Mouse (Mus musculus) CH12.LX (cell line): Measurements from ENCODE around the gene Jsrp1. TPM values are rescaled to one million over a fixed set of nuclear protein-coding genes. Genes with fewer than 3 reads are reported as not detected.

Experiments
- DNase-seq: peaks from one replicate; pipeline ENCODE4 v3.0.0-alpha.2; 2013; ENCODE audit errors: extremely low read depth
- H3K27ac ChIP-seq: 2 replicates; pipeline ENCODE4 v1.5.1; 2012; ENCODE audit warnings: low read depth, mild to moderate bottlenecking, control low read depth, moderate library complexity; ENCODE audit not compliant: insufficient read depth
- H3K27me3 ChIP-seq: replicated peaks from 2 replicates; pipeline ENCODE3; 2012; ENCODE audit warnings: inconsistent platforms
- H3K36me3 ChIP-seq, 2 experiments: replicated peaks in 1 of 2; 2 replicates each; pipeline versions ENCODE3 to v1.6.1; 2012; ENCODE audit warnings: inconsistent platforms in 1 of 2, low read length in 1 of 2, mild to moderate bottlenecking in 1 of 2, mixed read lengths in 1 of 2, moderate library complexity in 1 of 2; ENCODE audit not compliant: control insufficient read depth in 1 of 2, insufficient read depth in 1 of 2
- H3K4me1 ChIP-seq, 2 experiments: 2 replicates each; pipeline ENCODE4 v1.6.1; 2012; ENCODE audit warnings: inconsistent platforms in 1 of 2, moderate library complexity in 1 of 2; ENCODE audit not compliant: insufficient read depth in 2 of 2, control insufficient read depth in 1 of 2
- H3K4me2 ChIP-seq: 2 replicates; pipeline ENCODE4 v1.6.1; 2012; ENCODE audit warnings: low read depth, mild to moderate bottlenecking, control low read depth; ENCODE audit not compliant: poor library complexity, insufficient read depth, severe bottlenecking
- H3K4me3 ChIP-seq, 3 experiments: fragments of 150-350 bp in 1 of 3; sonication (generic) in 1 of 3; replicated peaks in 1 of 3; 2 replicates each; pipeline versions ENCODE3 to v1.5.1; 2011 to 2012; ENCODE audit warnings: low read depth in 2 of 3, low read length in 2 of 3, mild to moderate bottlenecking in 2 of 3, moderate library complexity in 2 of 3, control low read depth in 1 of 3, improper control_type of control experiment in 1 of 3, inconsistent platforms in 1 of 3, mixed read lengths in 1 of 3; ENCODE audit not compliant: poor library complexity in 1 of 3
- H3K79me2 ChIP-seq: replicated peaks from 2 replicates; pipeline ENCODE4 v1.6.1; 2012; ENCODE audit warnings: mild to moderate bottlenecking, moderate library complexity; ENCODE audit not compliant: control insufficient read depth, poor library complexity, insufficient read depth, severe bottlenecking; ENCODE audit errors: extremely low read depth
- H3K9ac ChIP-seq: 2 replicates; pipeline ENCODE4 v1.6.1; 2012; ENCODE audit warnings: low read depth, mild to moderate bottlenecking, control low read depth, moderate library complexity; ENCODE audit not compliant: insufficient read depth
- H3K9me3 ChIP-seq: replicated peaks from 2 replicates; pipeline ENCODE3; 2012; ENCODE audit warnings: low read length, inconsistent platforms, mixed read lengths
- CTCF ChIP-seq, 2 experiments: IDR thresholded peaks in 1 of 2; conservative IDR thresholded peaks in 1 of 2; 2 replicates each; pipeline ENCODE4 v1.5.1; 2011 to 2012; ENCODE audit warnings: low read depth in 2 of 2, low read length in 2 of 2, improper control_type of control experiment in 1 of 2, inconsistent platforms in 1 of 2, mild to moderate bottlenecking in 1 of 2, moderate library complexity in 1 of 2
- EP300 ChIP-seq: IDR thresholded peaks from 2 replicates; pipeline ENCODE4 v1.6.1; 2011; ENCODE audit warnings: low read length, improper control_type of control experiment
- IRF4 ChIP-seq: IDR thresholded peaks from 2 replicates; pipeline ENCODE4 v1.6.1; 2014; ENCODE audit warnings: low read depth, mild to moderate bottlenecking, inconsistent platforms, low read length, improper control_type of control experiment
- MAX ChIP-seq: IDR thresholded peaks from 2 replicates; pipeline ENCODE4 v1.6.1; 2011; ENCODE audit warnings: low read length, improper control_type of control experiment
- POLR2AphosphoS2 ChIP-seq: IDR thresholded peaks from 2 replicates; pipeline ENCODE4 v1.6.1; 2011; ENCODE audit warnings: low read depth, low read length, improper control_type of control experiment
- RCOR1 ChIP-seq: conservative IDR thresholded peaks from 2 replicates; pipeline ENCODE4 v1.6.1; 2012; ENCODE audit warnings: low read depth, mild to moderate bottlenecking, inconsistent platforms, low read length, improper control_type of control experiment
- SIN3A ChIP-seq: IDR thresholded peaks from 2 replicates; pipeline ENCODE4 v1.6.1; 2012; ENCODE audit warnings: low read length, improper control_type of control experiment, inconsistent platforms
- USF1 ChIP-seq: IDR thresholded peaks from 2 replicates; pipeline ENCODE4 v1.6.1; 2014; ENCODE audit warnings: low read depth, mild to moderate bottlenecking, inconsistent platforms, low read length, improper control_type of control experiment
- ZKSCAN1 ChIP-seq: IDR thresholded peaks from 2 replicates; pipeline ENCODE4 v1.6.1; 2012; ENCODE audit warnings: low read depth, inconsistent platforms, low read length, improper control_type of control experiment, borderline replicate concordance
- dilution Hi-C: fragments of 300-500 bp; cut with MboI; formaldehyde crosslinking; loops from 2 replicates; pipeline ENCODE4 v1.14.3; 2020; ENCODE audit warnings: low sequenced_read_pairs; ENCODE audit not compliant: extremely low pct_unique_long_range_greater_than_20kb, extremely low pct_ligation_motif_present
- in situ Hi-C: fragments of 300-500 bp; cut with MboI; formaldehyde crosslinking; loops from 3 replicates; pipeline ENCODE4 v1.14.3; 2019; ENCODE audit warnings: low sequenced_read_pairs, low pct_ligation_motif_present, low pct_unique_long_range_greater_than_20kb, mixed read lengths
- polyA plus RNA-seq: library from polyadenylated mRNA; unstranded; fragments of >175 nt; gene quantifications from 2 replicates; pipeline ENCODE4 v1.2.1, GENCODE M21; 2012; ENCODE audit warnings: low read depth; ENCODE audit not compliant: insufficient read length
- total RNA-seq, 2 experiments: library from RNA; depleted of rRNA; stranded (reverse); fragments of 300-350 nt in 1 of 2; fragments of >200 nt in 1 of 2; gene quantifications; 2 replicates each; pipeline ENCODE4 v1.2.3; 2012 to 2014

Gene Jsrp1
- total and polyA plus RNA-seq, 3 experiments, result 0.35 to 1.1 (median 0.72) TPM

DNA sequence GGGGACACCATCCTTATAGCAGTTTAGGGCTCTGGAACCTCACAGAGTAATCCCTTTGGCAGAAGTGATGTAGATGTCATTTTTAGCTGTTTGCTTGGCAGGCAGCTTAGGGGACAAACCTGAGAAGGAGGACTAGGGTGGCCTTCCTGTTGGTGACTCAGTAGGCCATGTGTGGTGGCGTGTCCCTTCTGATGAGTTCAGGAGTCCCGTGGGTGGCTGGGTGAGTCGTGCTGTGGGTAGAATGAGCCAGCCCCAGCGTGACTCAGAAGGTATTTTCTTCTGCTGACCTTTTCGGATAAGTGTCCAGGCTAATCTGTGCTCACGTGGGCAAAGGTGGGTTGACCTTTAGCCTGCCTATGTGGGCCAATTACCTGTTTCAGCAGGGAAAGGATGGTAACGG, 54.6 kb downstream of the Jsrp1 start:
- Histone ChIP-seq H3K27me3 (no peaks in the 10 kb centered on the region), H3K4me1 (peaks cover 30 to 67% of the 10 kb centered on the region in 2 experiments), H3K9me3 (no peaks in the 10 kb centered on the region), H3K79me2 (peaks cover 84% of the 10 kb centered on the region), H3K4me2 (no peak overlapping the region), H3K9ac (no peak overlapping the region), H3K27ac (no peak overlapping the region), H3K36me3 (peaks cover 4 to 48% of the 10 kb centered on the region in 2 experiments), H3K4me3 (no peak overlapping the region)
- dilution Hi-C loops (no loop called here), in situ Hi-C loops (no loop called here)
- DNase-seq, result no peak
- TF ChIP-seq CTCF (conservative IDR thresholded peaks at IDR 0.05 in 1 of 2, IDR thresholded peaks at IDR 0.05 in 1 of 2; ENCODE audit: low read depth in 2 of 2, low read length in 2 of 2), result no peak
- TF ChIP-seq RCOR1, result no peak
- no peak for TF ChIP-seq ZKSCAN1
- TF ChIP-seq POLR2AphosphoS2, result no peak
- TF ChIP-seq MAX, result no peak
- no peak for TF ChIP-seq SIN3A
- no peak for TF ChIP-seq IRF4
- TF ChIP-seq USF1, result no peak
- TF ChIP-seq EP300, result no peak

Other genes with a start within 250 kb of the Jsrp1 start
Only the 20 nearest of the 27 such genes appear.
- 1.8 and 2.2 TPM in 2 replicates for gene Gm49322, start 207.5 kb downstream of the Jsrp1 start, total RNA-seq (2012; rRNA removed)
- gene Gm49322, start 207.5 kb downstream of the Jsrp1 start, total RNA-seq (2014; rRNA removed), result 0.20 and 0.28 TPM in 2 replicates
- gene Gm49322, start 207.5 kb downstream of the Jsrp1 start, polyA plus RNA-seq, result 0.97 and 1.1 TPM in 2 replicates
- gene Csnk1g2, start 190.7 kb downstream of the Jsrp1 start, total RNA-seq (2012; rRNA removed), result 44.1 and 50.3 TPM in 2 replicates
- gene Csnk1g2, start 190.7 kb downstream of the Jsrp1 start, total RNA-seq (2014; rRNA removed), result 44.3 and 50.1 TPM in 2 replicates
- gene Csnk1g2, start 190.7 kb downstream of the Jsrp1 start, polyA plus RNA-seq, result 55.9 and 59.0 TPM in 2 replicates
- gene Btbd2, start 156.4 kb downstream of the Jsrp1 start, total RNA-seq (2012; rRNA removed), result 19.3 and 26.2 TPM in 2 replicates
- 10.0 and 11.1 TPM in 2 replicates for gene Btbd2, start 156.4 kb downstream of the Jsrp1 start, total RNA-seq (2014; rRNA removed)
- gene Btbd2, start 156.4 kb downstream of the Jsrp1 start, polyA plus RNA-seq, result 18.8 and 19.4 TPM in 2 replicates
- gene Mknk2, start 135.4 kb downstream of the Jsrp1 start, total RNA-seq (2012; rRNA removed), result 91.5 and 110 TPM in 2 replicates
- 121 and 138 TPM in 2 replicates for gene Mknk2, start 135.4 kb downstream of the Jsrp1 start, total RNA-seq (2014; rRNA removed)
- gene Mknk2, start 135.4 kb downstream of the Jsrp1 start, polyA plus RNA-seq, result 175 and 199 TPM in 2 replicates
- 56.9 and 71.7 TPM in 2 replicates for gene Mob3a, start 111.5 kb downstream of the Jsrp1 start, total RNA-seq (2012; rRNA removed)
- 65.2 and 71.4 TPM in 2 replicates for gene Mob3a, start 111.5 kb downstream of the Jsrp1 start, total RNA-seq (2014; rRNA removed)
- gene Mob3a, start 111.5 kb downstream of the Jsrp1 start, polyA plus RNA-seq, result 75.0 and 84.2 TPM in 2 replicates
- 8.1 and 9.6 TPM in 2 replicates for gene Izumo4, start 111.3 kb downstream of the Jsrp1 start, total RNA-seq (2012; rRNA removed)
- gene Izumo4, start 111.3 kb downstream of the Jsrp1 start, total RNA-seq (2014; rRNA removed), result 2.7 and 4.3 TPM in 2 replicates
- 5.9 TPM in 2 replicates for gene Izumo4, start 111.3 kb downstream of the Jsrp1 start, polyA plus RNA-seq
- 48.1 and 49.4 TPM in 2 replicates for gene Ap3d1, start 71.2 kb downstream of the Jsrp1 start, total RNA-seq (2012; rRNA removed)
- 24.2 and 28.4 TPM in 2 replicates for gene Ap3d1, start 71.2 kb downstream of the Jsrp1 start, total RNA-seq (2014; rRNA removed)
- gene Ap3d1, start 71.2 kb downstream of the Jsrp1 start, polyA plus RNA-seq, result 46.5 and 57.0 TPM in 2 replicates
- 13.3 and 15.5 TPM in 2 replicates for gene Dot1l, start 58.3 kb downstream of the Jsrp1 start, total RNA-seq (2012; rRNA removed)
- 2.7 and 3.3 TPM in 2 replicates for gene Dot1l, start 58.3 kb downstream of the Jsrp1 start, total RNA-seq (2014; rRNA removed)
- 30.9 and 43.8 TPM in 2 replicates for gene Dot1l, start 58.3 kb downstream of the Jsrp1 start, polyA plus RNA-seq
- gene Sf3a2, start 15.3 kb downstream of the Jsrp1 start, total RNA-seq (2012; rRNA removed), result 29.0 and 36.5 TPM in 2 replicates
- gene Sf3a2, start 15.3 kb downstream of the Jsrp1 start, total RNA-seq (2014; rRNA removed), result 7.8 and 12.4 TPM in 2 replicates
- 136 and 153 TPM in 2 replicates for gene Sf3a2, start 15.3 kb downstream of the Jsrp1 start, polyA plus RNA-seq
- 63.8 and 81.8 TPM in 2 replicates for gene Plekhj1, start 14.9 kb downstream of the Jsrp1 start, total RNA-seq (2012; rRNA removed)
- gene Plekhj1, start 14.9 kb downstream of the Jsrp1 start, total RNA-seq (2014; rRNA removed), result 51.5 and 63.4 TPM in 2 replicates
- 119 and 123 TPM in 2 replicates for gene Plekhj1, start 14.9 kb downstream of the Jsrp1 start, polyA plus RNA-seq
- gene Amh, start 8.3 kb downstream of the Jsrp1 start, total RNA-seq (2012; rRNA removed), result 0.59 and 0.71 TPM in 2 replicates
- 0.43 TPM in 1 of 2 replicates, not detected in the other for gene Amh, start 8.3 kb downstream of the Jsrp1 start, total RNA-seq (2014; rRNA removed)
- gene Amh, start 8.3 kb downstream of the Jsrp1 start, polyA plus RNA-seq, result 0.78 and 1.1 TPM in 2 replicates
- gene Oaz1, start 13.2 kb upstream of the Jsrp1 start, total RNA-seq (2012; rRNA removed), result 899 and 966 TPM in 2 replicates
- gene Oaz1, start 13.2 kb upstream of the Jsrp1 start, total RNA-seq (2014; rRNA removed), result 792 and 1,081 TPM in 2 replicates
- gene Oaz1, start 13.2 kb upstream of the Jsrp1 start, polyA plus RNA-seq, result 646 and 664 TPM in 2 replicates
- gene Lingo3, start 30.5 kb upstream of the Jsrp1 start, total RNA-seq (2012; rRNA removed), result 0.08 and 0.21 TPM in 2 replicates
- not detected in 2 replicates for gene Lingo3, start 30.5 kb upstream of the Jsrp1 start, total RNA-seq (2014; rRNA removed)
- not detected in 2 replicates for gene Lingo3, start 30.5 kb upstream of the Jsrp1 start, polyA plus RNA-seq
- 374 and 409 TPM in 2 replicates for gene Lsm7, start 41.7 kb upstream of the Jsrp1 start, total RNA-seq (2012; rRNA removed)
- gene Lsm7, start 41.7 kb upstream of the Jsrp1 start, total RNA-seq (2014; rRNA removed), result 411 and 435 TPM in 2 replicates
- gene Lsm7, start 41.7 kb upstream of the Jsrp1 start, polyA plus RNA-seq, result 171 and 198 TPM in 2 replicates
- gene Sppl2b, start 41.8 kb upstream of the Jsrp1 start, total RNA-seq (2012; rRNA removed), result 19.0 and 23.7 TPM in 2 replicates
- 12.3 and 13.8 TPM in 2 replicates for gene Sppl2b, start 41.8 kb upstream of the Jsrp1 start, total RNA-seq (2014; rRNA removed)
- gene Sppl2b, start 41.8 kb upstream of the Jsrp1 start, polyA plus RNA-seq, result 24.1 and 30.0 TPM in 2 replicates
- gene Tmprss9, start 58.4 kb upstream of the Jsrp1 start, total RNA-seq (2012; rRNA removed), result 0.04 TPM in 1 of 2 replicates, not detected in the other
- not detected in 2 replicates for gene Tmprss9, start 58.4 kb upstream of the Jsrp1 start, total RNA-seq (2014; rRNA removed)
- gene Tmprss9, start 58.4 kb upstream of the Jsrp1 start, polyA plus RNA-seq, result 0.07 TPM in 1 of 2 replicates, not detected in the other
- 279 and 313 TPM in 2 replicates for gene Timm13, start 87.5 kb upstream of the Jsrp1 start, total RNA-seq (2012; rRNA removed)
- gene Timm13, start 87.5 kb upstream of the Jsrp1 start, total RNA-seq (2014; rRNA removed), result 137 and 139 TPM in 2 replicates
- 292 and 344 TPM in 2 replicates for gene Timm13, start 87.5 kb upstream of the Jsrp1 start, polyA plus RNA-seq
- gene Lmnb2, start 104.7 kb upstream of the Jsrp1 start, total RNA-seq (2012; rRNA removed), result 23.6 and 25.8 TPM in 2 replicates
- gene Lmnb2, start 104.7 kb upstream of the Jsrp1 start, total RNA-seq (2014; rRNA removed), result 22.2 and 23.7 TPM in 2 replicates
- 20.7 and 23.6 TPM in 2 replicates for gene Lmnb2, start 104.7 kb upstream of the Jsrp1 start, polyA plus RNA-seq
- gene Gadd45b, start 116.6 kb upstream of the Jsrp1 start, total RNA-seq (2012; rRNA removed), result 36.2 and 52.5 TPM in 2 replicates
- gene Gadd45b, start 116.6 kb upstream of the Jsrp1 start, total RNA-seq (2014; rRNA removed), result 19.3 and 24.4 TPM in 2 replicates
- gene Gadd45b, start 116.6 kb upstream of the Jsrp1 start, polyA plus RNA-seq, result 14.9 and 16.4 TPM in 2 replicates
- gene Gng7, start 201.4 kb upstream of the Jsrp1 start, total RNA-seq (2012; rRNA removed), result 0.46 and 0.47 TPM in 2 replicates
- not detected in 2 replicates for gene Gng7, start 201.4 kb upstream of the Jsrp1 start, total RNA-seq (2014; rRNA removed)
- gene Gng7, start 201.4 kb upstream of the Jsrp1 start, polyA plus RNA-seq, result 0.24 and 0.68 TPM in 2 replicates